Mouse (Mus musculus) hindbrain, embryonic 10.5 days (tissue): ENCODE data around the gene Gm128. TPM values are rescaled to one million over a fixed set of nuclear protein-coding genes. Genes with fewer than 3 reads are reported as not detected.

Source experiments
- DNase-seq: peaks from one replicate; pipeline ENCODE4 v3.0.0-alpha.2; 2017; ENCODE audit warnings: low spot score
- H3K27ac ChIP-seq: fragments of 300-500 bp; sonication (generic); 2 replicates; pipeline ENCODE4 v1.5.1; 2016; ENCODE audit warnings: mild to moderate bottlenecking, moderate library complexity
- H3K27me3 ChIP-seq: fragments of 300-500 bp; sonication (generic); 2 replicates; pipeline ENCODE4 v1.6.1; 2016; ENCODE audit warnings: mild to moderate bottlenecking; ENCODE audit not compliant: poor library complexity, insufficient read depth, severe bottlenecking
- H3K36me3 ChIP-seq: fragments of 300-500 bp; sonication (generic); 2 replicates; pipeline ENCODE4 v1.6.1; 2016; ENCODE audit warnings: mild to moderate bottlenecking, moderate library complexity
- H3K4me1 ChIP-seq: fragments of 300-500 bp; sonication (generic); replicated peaks from 2 replicates; pipeline ENCODE4 v1.6.1; 2016; ENCODE audit warnings: mild to moderate bottlenecking
- H3K4me3 ChIP-seq: fragments of 300-500 bp; sonication (generic); 2 replicates; pipeline ENCODE4 v1.5.1; 2016; ENCODE audit warnings: mild to moderate bottlenecking, moderate library complexity
- H3K9me3 ChIP-seq: fragments of 300-500 bp; sonication (generic); 2 replicates; pipeline ENCODE4 v1.6.1; 2016; ENCODE audit warnings: mild to moderate bottlenecking, moderate library complexity
- WGBS: fragments of 180-500 bp; shearing (Covaris S2); methylation state at CpG from one replicate; pipeline ENCODE4 v1.1.7; 2016; 5-methylcytosine and 5-hydroxymethylcytosine counted together
- polyA plus RNA-seq: library from polyadenylated mRNA; unstranded; fragments of >200 nt; fragmentation: Nextera tagmentation; extraction: Ambion mirVana; gene quantifications from 2 replicates; pipeline ENCODE4 v1.2.1, GENCODE M21; 2016

The Gm128 gene
- polyA plus RNA-seq, 1 experiment from 2014 or later, result 0.17 TPM

GRCm38 (mm10) chr3:95195772-95196171, 45.6 kb downstream of the Gm128 start:
- H3K36me3 ChIP-seq, result peaks cover 90% of the 10 kb centered on the region
- 92% methylated on average over 2 of the region's 2 CpGs for WGBS

GRCm38 (mm10) chr3:95194721-95195135, 46.7 kb downstream of the Gm128 start:
- Histone ChIP-seq H3K27me3 (no peaks in the 10 kb centered on the region), H3K27ac (no peak overlapping the region), H3K9me3 (no peaks in the 10 kb centered on the region), H3K36me3 (peaks cover 92% of the 10 kb centered on the region), H3K4me1 (no peaks in the 10 kb centered on the region), H3K4me3 (no peak overlapping the region)
- 91% methylated on average over 6 of the region's 6 CpGs for WGBS
- no peak for DNase-seq

More at GRCm38 (mm10) chr3:95195772-95196171, 45.6 kb downstream of the Gm128 start:
- no peak overlapping the region for H3K4me3 ChIP-seq
- no peaks in the 10 kb centered on the region for H3K9me3 ChIP-seq
- no peak overlapping the region for H3K27ac ChIP-seq
- no peaks in the 10 kb centered on the region for H3K27me3 ChIP-seq
- no peak for DNase-seq
- no peaks in the 10 kb centered on the region for H3K4me1 ChIP-seq

Other genes with a start within 250 kb of the Gm128 start
- gene Zfp687, start 226.2 kb downstream of the Gm128 start, polyA plus RNA-seq, result 40.0 and 46.5 TPM in 2 replicates
- gene Psmd4, start 199.0 kb downstream of the Gm128 start, polyA plus RNA-seq, result 330 and 353 TPM in 2 replicates
- 19.0 and 20.1 TPM in 2 replicates for gene Pip5k1a, start 134.7 kb downstream of the Gm128 start, polyA plus RNA-seq
- gene Vps72, start 130.6 kb downstream of the Gm128 start, polyA plus RNA-seq, result 274 and 303 TPM in 2 replicates
- gene Tmod4, start 117.1 kb downstream of the Gm128 start, polyA plus RNA-seq, result 0.95 and 1.3 TPM in 2 replicates
- gene Scnm1, start 107.6 kb downstream of the Gm128 start, polyA plus RNA-seq, result 79.2 and 94.1 TPM in 2 replicates
- 13.4 and 17.2 TPM in 2 replicates for gene Lysmd1, start 107.5 kb downstream of the Gm128 start, polyA plus RNA-seq
- 2.1 and 2.9 TPM in 2 replicates for gene Tnfaip8l2, start 99.2 kb downstream of the Gm128 start, polyA plus RNA-seq
- 9.9 and 24.3 TPM in 2 replicates for gene Sema6c, start 81.1 kb downstream of the Gm128 start, polyA plus RNA-seq
- gene Gabpb2, start 23.7 kb downstream of the Gm128 start, polyA plus RNA-seq, result 7.9 and 12.2 TPM in 2 replicates
- gene Cdc42se1, start 12.9 kb downstream of the Gm128 start, polyA plus RNA-seq, result 99.6 and 111 TPM in 2 replicates
- 45.8 and 95.9 TPM in 2 replicates for gene Mllt11, start 9.4 kb downstream of the Gm128 start, polyA plus RNA-seq
- gene Bnipl, start 9.6 kb upstream of the Gm128 start, polyA plus RNA-seq, result 0.60 and 0.63 TPM in 2 replicates
- gene Mindy1, start 39.7 kb upstream of the Gm128 start, polyA plus RNA-seq, result 33.9 and 44.1 TPM in 2 replicates
- gene Prune1, start 40.5 kb upstream of the Gm128 start, polyA plus RNA-seq, result 28.2 and 28.6 TPM in 2 replicates
- 2.0 and 2.1 TPM in 2 replicates for gene Anxa9, start 65.6 kb upstream of the Gm128 start, polyA plus RNA-seq
- 116 and 123 TPM in 2 replicates for gene Cers2, start 73.2 kb upstream of the Gm128 start, polyA plus RNA-seq
- 51.7 and 54.4 TPM in 2 replicates for gene Setdb1, start 115.6 kb upstream of the Gm128 start, polyA plus RNA-seq
- not detected in 2 replicates for gene 4930558C23Rik, start 161.2 kb upstream of the Gm128 start, polyA plus RNA-seq
- gene Arnt, start 192.8 kb upstream of the Gm128 start, polyA plus RNA-seq, result 30.6 and 33.5 TPM in 2 replicates